Mouse (Mus musculus): ENCODE results near the gene Nes. TPM values are rescaled to one million over a fixed set of nuclear protein-coding genes. Genes with fewer than 3 reads are reported as not detected.

Gene Nes
- polyA plus RNA-seq, 1 experiment = 3.4 TPM

DNA sequence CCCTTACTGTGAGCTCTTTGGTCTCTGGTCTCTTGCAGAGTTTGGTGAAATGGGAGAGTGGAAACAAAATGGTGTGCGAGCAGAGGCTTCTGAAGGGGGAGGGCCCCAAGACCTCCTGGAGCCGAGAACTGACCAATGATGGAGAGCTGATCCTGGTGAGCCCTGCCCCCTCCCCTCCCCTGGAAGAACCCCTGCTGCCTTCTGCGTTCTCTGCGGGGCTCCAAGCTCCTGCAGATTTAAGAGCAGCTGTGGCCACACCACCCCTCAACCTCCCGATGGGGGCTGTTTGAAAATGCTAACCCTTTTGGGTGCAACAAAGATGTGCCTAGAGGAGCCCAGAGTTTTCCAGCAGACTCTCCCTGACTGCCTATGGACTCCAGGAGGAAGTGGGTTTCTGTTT is 18.4 kb upstream of the Nes start:
- no peak overlapping the region for H3K27ac ChIP-seq (ENCODE audit: insufficient read depth, low read length)
- WGBS = 12% methylated on average over 5 of the region's 5 CpGs
- no peak for TF ChIP-seq CTCF (IDR thresholded peaks at IDR 0.05; ENCODE audit: borderline replicate concordance, insufficient read depth, low read depth, low read length)
- TF ChIP-seq POLR2A (IDR thresholded peaks at IDR 0.05; ENCODE audit: borderline replicate concordance, insufficient read depth, low read length) = no peak
- no peak overlapping the region for H3K4me3 ChIP-seq (replicated peaks; ENCODE audit: insufficient read depth, low read depth, low read length)
- peaks cover 7% of the 10 kb centered on the region; the same call in 1 of the 2 replicates for H3K27me3 ChIP-seq (ENCODE audit: control insufficient read depth, insufficient read depth, low read length)
- DNase-seq = no peak
- H3K4me1 ChIP-seq (ENCODE audit: control insufficient read depth, insufficient read depth, low read length) = no peaks in the 10 kb centered on the region

DNA sequence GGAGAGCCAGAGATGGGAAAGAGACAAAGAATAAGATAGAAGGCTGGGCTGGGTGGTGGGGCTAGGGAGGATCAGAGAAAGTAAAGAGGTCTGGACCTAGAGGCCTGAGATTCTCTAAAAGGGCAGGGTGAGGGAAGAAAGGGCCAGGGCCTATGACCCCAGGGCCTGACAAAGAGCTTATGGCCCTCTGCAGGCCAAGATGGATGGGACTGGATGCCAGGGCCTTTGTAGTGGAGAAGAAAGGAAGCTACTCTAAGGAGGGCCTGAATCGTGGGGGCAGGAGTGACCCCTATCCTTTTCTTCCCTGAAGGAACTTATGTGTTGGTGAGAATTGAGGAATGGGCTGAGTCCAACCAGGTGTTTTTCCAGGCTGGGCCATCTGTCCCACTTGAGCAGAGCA is 12.8 kb upstream of the Nes start:
- H3K4me1 ChIP-seq (ENCODE audit: control insufficient read depth, insufficient read depth, low read length) = no peaks in the 10 kb centered on the region
- H3K27ac ChIP-seq (ENCODE audit: insufficient read depth, low read length) = no peak overlapping the region
- WGBS = 11% methylated on average over 1 of the region's 1 CpGs
- H3K4me3 ChIP-seq (replicated peaks; ENCODE audit: insufficient read depth, low read depth, low read length) = no peak overlapping the region
- DNase-seq = no peak
- TF ChIP-seq POLR2A (IDR thresholded peaks at IDR 0.05; ENCODE audit: borderline replicate concordance, insufficient read depth, low read length) (no peak), CTCF (IDR thresholded peaks at IDR 0.05; ENCODE audit: borderline replicate concordance, insufficient read depth, low read depth, low read length) (no peak)
- peaks cover 1% of the 10 kb centered on the region; the same call in 1 of the 2 replicates for H3K27me3 ChIP-seq (ENCODE audit: control insufficient read depth, insufficient read depth, low read length)

DNA sequence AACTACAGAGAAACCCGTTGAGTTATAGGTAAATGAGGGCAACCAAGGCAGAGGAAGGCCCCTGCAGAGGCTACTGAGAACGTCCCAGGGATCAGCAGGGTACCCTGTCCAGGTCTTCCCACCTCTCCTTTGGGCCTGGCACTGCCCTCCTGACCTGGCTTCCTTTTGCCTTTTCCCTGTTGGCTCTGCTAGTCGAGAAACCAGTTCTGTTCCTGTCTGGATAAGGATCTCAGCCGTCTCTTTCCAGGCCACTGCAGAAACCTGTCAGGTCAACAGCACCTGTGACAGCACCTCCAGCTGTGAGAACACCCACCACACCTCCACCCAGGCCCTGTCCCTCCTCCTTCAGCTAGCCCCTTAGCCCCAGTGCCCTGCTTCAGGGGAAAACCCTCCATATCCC is 12.4 kb upstream of the Nes start:
- no peaks in the 10 kb centered on the region for H3K4me1 ChIP-seq (ENCODE audit: control insufficient read depth, insufficient read depth, low read length)
- DNase-seq = no peak
- WGBS = 35% methylated on average over 4 of the region's 4 CpGs
- H3K27ac ChIP-seq (ENCODE audit: insufficient read depth, low read length) = no peak overlapping the region
- no peak overlapping the region for H3K4me3 ChIP-seq (replicated peaks; ENCODE audit: insufficient read depth, low read depth, low read length)
- TF ChIP-seq POLR2A (IDR thresholded peaks at IDR 0.05; ENCODE audit: borderline replicate concordance, insufficient read depth, low read length) (no peak), CTCF (IDR thresholded peaks at IDR 0.05; ENCODE audit: borderline replicate concordance, insufficient read depth, low read depth, low read length) (no peak)
- H3K27me3 ChIP-seq (ENCODE audit: control insufficient read depth, insufficient read depth, low read length) = 0 out of 2 replicates have a peak, but pooled peaks cover 1% of the 10 kb centered on the region

DNA sequence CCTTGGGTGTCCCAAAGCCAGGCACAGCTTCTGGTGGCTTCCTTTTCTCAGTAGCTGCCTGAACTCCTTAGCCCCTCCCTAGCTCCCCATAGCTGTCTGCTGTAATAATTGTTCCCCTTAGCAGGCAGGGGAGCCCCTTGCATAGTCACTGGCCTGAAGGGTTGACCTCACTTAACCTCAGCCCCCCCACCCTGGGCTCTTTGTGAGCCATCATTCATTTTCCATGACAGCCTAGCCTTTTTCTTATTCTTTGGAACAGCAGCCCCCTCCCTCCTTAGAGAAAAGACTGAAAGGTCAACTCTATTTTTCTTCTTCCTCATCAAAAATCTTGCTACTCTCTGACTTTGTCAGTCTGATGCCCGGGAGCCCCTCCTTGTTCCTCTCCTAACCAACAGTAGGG is 11.9 kb upstream of the Nes start:
- 46% methylated on average over 1 of the region's 1 CpGs for WGBS
- H3K27me3 ChIP-seq (ENCODE audit: control insufficient read depth, insufficient read depth, low read length) = 0 out of 2 replicates have a peak, but pooled peaks cover 1% of the 10 kb centered on the region
- H3K27ac ChIP-seq (ENCODE audit: insufficient read depth, low read length) = no peak overlapping the region
- TF ChIP-seq CTCF (IDR thresholded peaks at IDR 0.05; ENCODE audit: borderline replicate concordance, insufficient read depth, low read depth, low read length) (no peak), POLR2A (IDR thresholded peaks at IDR 0.05; ENCODE audit: borderline replicate concordance, insufficient read depth, low read length) (no peak)
- H3K4me3 ChIP-seq (replicated peaks; ENCODE audit: insufficient read depth, low read depth, low read length) = no peak overlapping the region
- no peaks in the 10 kb centered on the region for H3K4me1 ChIP-seq (ENCODE audit: control insufficient read depth, insufficient read depth, low read length)
- no peak for DNase-seq

DNA sequence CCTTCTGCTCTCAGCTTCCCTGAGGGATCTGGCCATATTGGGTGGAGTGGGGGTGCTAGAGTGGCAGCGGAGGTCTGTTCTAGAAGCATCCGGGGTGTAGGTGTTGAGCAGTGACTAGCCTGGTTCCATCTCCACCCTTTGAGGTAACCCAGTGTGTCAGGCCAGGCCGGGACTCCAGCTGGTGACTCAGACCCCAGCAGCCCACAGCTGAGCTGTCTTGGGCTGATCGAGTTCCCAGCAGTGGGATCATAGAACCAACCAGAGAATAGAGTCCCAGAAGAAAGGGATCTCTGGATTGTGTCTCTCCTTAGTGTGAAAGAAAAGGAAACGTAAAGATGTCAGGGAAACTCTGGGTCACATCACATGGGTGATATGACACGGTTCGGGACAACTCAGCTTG is 11.5 kb upstream of the Nes start:
- 73% methylated on average over 7 of the region's 7 CpGs for WGBS

DNA sequence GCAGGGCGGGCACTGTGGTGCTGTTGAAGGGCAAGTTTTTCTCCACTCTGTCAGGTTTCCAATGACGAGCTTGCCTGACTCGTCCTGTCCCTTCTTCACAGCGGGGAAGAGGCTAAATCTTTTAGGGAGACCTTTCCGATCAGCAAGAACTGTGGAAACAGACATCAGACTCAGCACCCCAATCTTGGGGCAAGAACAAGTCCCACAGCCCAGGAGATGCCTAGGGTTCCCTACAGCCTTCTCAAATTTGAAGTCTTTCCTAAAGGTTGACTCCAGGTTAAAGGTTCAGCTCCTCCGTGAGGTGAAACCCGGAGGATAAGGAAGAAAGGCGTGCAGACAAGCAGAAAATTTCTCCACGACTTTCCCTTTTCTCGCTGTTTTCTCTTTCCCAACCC is 10.7 kb upstream of the Nes start:
- WGBS = 22% methylated on average over 10 of the region's 10 CpGs
- Histone ChIP-seq H3K27ac (ENCODE audit: insufficient read depth, low read length) (no peak overlapping the region), H3K27me3 (ENCODE audit: control insufficient read depth, insufficient read depth, low read length) (0 out of 2 replicates have a peak, but pooled peaks cover 1% of the 10 kb centered on the region), H3K4me1 (ENCODE audit: control insufficient read depth, insufficient read depth, low read length) (no peaks in the 10 kb centered on the region), H3K4me3 (replicated peaks; ENCODE audit: insufficient read depth, low read depth, low read length) (no peak overlapping the region)
- TF ChIP-seq POLR2A (IDR thresholded peaks at IDR 0.05; ENCODE audit: borderline replicate concordance, insufficient read depth, low read length) (no peak), CTCF (IDR thresholded peaks at IDR 0.05; ENCODE audit: borderline replicate concordance, insufficient read depth, low read depth, low read length) (no peak)
- no peak for DNase-seq

More for the DNA sequence above, 11.5 kb upstream of the Nes start:
- no peak overlapping the region for H3K27ac ChIP-seq (ENCODE audit: insufficient read depth, low read length)
- no peaks in the 10 kb centered on the region for H3K4me1 ChIP-seq (ENCODE audit: control insufficient read depth, insufficient read depth, low read length)
- TF ChIP-seq POLR2A (IDR thresholded peaks at IDR 0.05; ENCODE audit: borderline replicate concordance, insufficient read depth, low read length) (no peak), CTCF (IDR thresholded peaks at IDR 0.05; ENCODE audit: borderline replicate concordance, insufficient read depth, low read depth, low read length) (no peak)
- no peak for DNase-seq
- H3K27me3 ChIP-seq (ENCODE audit: control insufficient read depth, insufficient read depth, low read length) = 0 out of 2 replicates have a peak, but pooled peaks cover 1% of the 10 kb centered on the region
- no peak overlapping the region for H3K4me3 ChIP-seq (replicated peaks; ENCODE audit: insufficient read depth, low read depth, low read length)

DNA sequence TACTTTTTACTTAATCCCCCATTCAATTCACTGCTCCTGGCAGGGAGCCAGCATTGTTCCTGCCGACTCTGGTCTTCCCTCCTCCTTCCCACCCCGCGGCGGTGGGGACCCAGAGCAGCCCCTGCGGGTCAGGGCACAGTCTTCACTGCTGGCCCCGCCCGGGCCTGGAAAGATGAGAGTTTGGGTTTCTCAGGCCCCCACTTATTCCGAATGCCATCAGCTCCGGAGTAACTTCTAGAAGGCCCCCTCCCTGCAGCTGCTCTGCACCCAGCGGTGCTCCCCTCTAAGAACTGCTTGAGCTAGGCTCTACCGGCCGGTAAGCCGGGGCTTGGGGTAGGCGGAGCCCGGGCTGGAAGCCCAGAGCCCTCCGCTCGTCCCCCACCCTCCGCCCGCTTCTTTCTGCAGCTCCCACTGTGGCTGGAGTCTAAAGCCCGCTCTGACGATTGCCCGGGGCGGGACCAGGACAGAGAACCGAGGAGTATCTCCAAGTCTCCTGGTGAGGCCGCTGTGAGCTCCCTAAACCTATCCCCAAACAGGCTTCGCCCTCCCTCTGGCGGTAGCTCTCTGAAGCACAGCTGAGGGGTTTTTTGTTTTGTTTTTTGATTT is 10.2 kb upstream of the Nes start:
- no peak overlapping the region for H3K27ac ChIP-seq (ENCODE audit: insufficient read depth, low read length)
- peak overlapping the region; percentile 40 for H3K4me3 ChIP-seq (replicated peaks; ENCODE audit: insufficient read depth, low read depth, low read length)
- under 1% methylated on average over 27 of the region's 27 CpGs for WGBS
- peak; percentile 67 to 76 for DNase-seq
- H3K4me1 ChIP-seq (ENCODE audit: control insufficient read depth, insufficient read depth, low read length) = no peaks in the 10 kb centered on the region
- 0 out of 2 replicates have a peak, but pooled peaks cover 1% of the 10 kb centered on the region for H3K27me3 ChIP-seq (ENCODE audit: control insufficient read depth, insufficient read depth, low read length)
- TF ChIP-seq CTCF (IDR thresholded peaks at IDR 0.05; ENCODE audit: borderline replicate concordance, insufficient read depth, low read depth, low read length) (peak; percentile 82), POLR2A (IDR thresholded peaks at IDR 0.05; ENCODE audit: borderline replicate concordance, insufficient read depth, low read length) (no peak)

All from cerebellum, adult 2 months (tissue).